Mouse (Mus musculus): ENCODE results near the gene Tbx6. TPM values are rescaled to one million over a fixed set of nuclear protein-coding genes. Genes with fewer than 3 reads are reported as not detected.
A peak's percentile ranks its signal among the peaks of the same experiment; 100 is the strongest.

Tbx6 gene
- polyA plus RNA-seq, 1 experiment from 2014 or later = 0.53 TPM

GRCm38 (mm10) chr7:126789141-126789540 lies 7.9 kb downstream of the Tbx6 start:
- Histone ChIP-seq H3K9me3 (replicated peaks) (no peaks in the 10 kb centered on the region), H3K27ac (no peak overlapping the region), H3K27me3 (ENCODE audit: low read depth, poor library complexity, severe bottlenecking) (no peaks in the 10 kb centered on the region), H3K4me1 (peaks cover 22% of the 10 kb centered on the region), H3K4me3 (no peak overlapping the region), H3K36me3 (peaks cover 76% of the 10 kb centered on the region)
- 93% methylated on average over 4 of the region's 4 CpGs for WGBS
- no peak for DNase-seq (ENCODE audit: low spot score)

DNA sequence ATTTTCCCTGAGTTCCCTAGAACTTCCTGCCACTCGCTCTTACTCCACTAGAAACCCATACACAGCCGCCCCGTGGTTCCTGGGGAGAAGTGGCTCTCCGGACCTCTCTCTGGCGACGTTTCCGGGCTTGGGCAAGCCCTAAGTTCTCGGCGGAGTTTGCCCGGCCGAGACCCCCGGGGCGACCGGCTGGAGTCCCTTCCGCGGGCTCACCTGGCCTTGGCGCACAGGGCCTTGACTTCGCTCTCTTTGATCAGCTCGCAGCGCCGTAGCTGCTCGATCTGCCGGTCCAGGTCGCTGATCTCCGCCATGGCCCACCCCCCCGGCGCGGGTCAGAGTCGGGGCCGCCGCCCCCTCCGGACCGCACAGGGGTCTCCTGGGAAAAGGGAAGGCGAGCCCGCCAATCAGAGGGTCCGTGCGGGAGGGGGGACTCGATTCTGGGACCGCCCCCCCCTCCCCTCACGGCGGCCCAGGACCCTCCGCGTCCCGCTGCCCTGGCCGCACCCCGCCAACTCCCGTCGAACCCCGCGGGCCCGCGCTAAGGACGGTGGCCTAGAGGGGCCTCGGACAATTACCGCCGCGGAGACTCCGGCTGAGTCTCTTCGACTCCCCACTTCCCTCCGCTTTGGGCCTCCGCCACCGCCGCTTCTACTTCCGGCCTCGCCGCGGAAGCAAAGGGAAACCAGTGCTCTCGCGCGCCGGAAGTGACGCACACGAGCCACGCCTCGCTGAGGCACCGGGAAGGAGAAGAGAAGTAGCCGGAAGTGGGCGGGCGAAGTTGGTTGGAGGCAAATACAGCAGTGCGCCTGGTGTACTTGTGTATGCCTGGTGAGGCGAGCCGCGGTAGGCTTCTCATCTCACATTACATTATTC lies 10.8 kb downstream of the Tbx6 start, which contains the start of gene Ppp4c:
Gene Ppp4c (minus strand): TSS at position 646 of the 870 bp plus-strand sequence.
- peak; percentile 100 for DNase-seq (ENCODE audit: low spot score)
- Histone ChIP-seq H3K4me1 (peaks cover 38% of the 10 kb centered on the region), H3K9me3 (replicated peaks) (no peaks in the 10 kb centered on the region), H3K27ac (peak within 1 kb of the TSS; percentile 97), H3K36me3 (peaks cover 76% of the 10 kb centered on the region), H3K4me3 (peak within 1 kb of the TSS; percentile 89), H3K27me3 (ENCODE audit: low read depth, poor library complexity, severe bottlenecking) (no peaks in the 10 kb centered on the region)
- WGBS = under 1% methylated on average over 82 of the region's 83 CpGs

- 28% methylated on average over 11 of the region's 11 CpGs for WGBS
- peaks cover 76% of the 10 kb centered on the region for H3K36me3 ChIP-seq
- H3K4me3 ChIP-seq = peak overlapping the region; percentile 89
- no peaks in the 10 kb centered on the region for H3K9me3 ChIP-seq (replicated peaks)
- peaks cover 46% of the 10 kb centered on the region for H3K4me1 ChIP-seq
- DNase-seq (ENCODE audit: low spot score) = no peak
- peak overlapping the region; percentile 97 for H3K27ac ChIP-seq
- no peaks in the 10 kb centered on the region for H3K27me3 ChIP-seq (ENCODE audit: low read depth, poor library complexity, severe bottlenecking)
These were observed 11.6 kb downstream of the Tbx6 start for GRCm38 (mm10) chr7:126792721-126793443.

GRCm38 (mm10) chr7:126793456-126794270 lies 12.4 kb downstream of the Tbx6 start:
- no peaks in the 10 kb centered on the region for H3K27me3 ChIP-seq (ENCODE audit: low read depth, poor library complexity, severe bottlenecking)
- DNase-seq (ENCODE audit: low spot score) = no peak
- H3K4me3 ChIP-seq = no peak overlapping the region
- H3K36me3 ChIP-seq = peaks cover 69% of the 10 kb centered on the region
- peaks cover 49% of the 10 kb centered on the region for H3K4me1 ChIP-seq
- no peak overlapping the region for H3K27ac ChIP-seq
- no peaks in the 10 kb centered on the region for H3K9me3 ChIP-seq (replicated peaks)
- 76% methylated on average over 4 of the region's 4 CpGs for WGBS

DNA sequence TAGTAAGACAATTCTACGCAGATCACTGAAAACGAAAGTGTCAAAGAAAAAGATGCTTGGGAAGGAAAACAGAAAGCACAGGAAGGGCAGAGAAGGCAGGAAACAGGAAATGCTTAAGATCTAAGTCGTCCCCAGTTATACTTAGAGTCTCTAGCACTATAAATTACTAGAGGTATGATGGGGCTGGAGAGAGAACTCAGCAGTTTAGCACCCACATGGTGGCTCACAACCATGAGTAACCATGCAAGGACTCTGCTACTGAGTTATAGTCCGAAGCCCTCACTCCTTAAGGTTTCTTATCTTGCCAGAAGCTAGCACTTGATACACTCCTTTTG lies 13.0 kb downstream of the Tbx6 start:
- DNase-seq (ENCODE audit: low spot score) = no peak
- H3K4me3 ChIP-seq = no peak overlapping the region
- peaks cover 63% of the 10 kb centered on the region for H3K36me3 ChIP-seq
- no peaks in the 10 kb centered on the region for H3K27me3 ChIP-seq (ENCODE audit: low read depth, poor library complexity, severe bottlenecking)
- H3K27ac ChIP-seq = no peak overlapping the region
- WGBS = 78% methylated on average over 4 of the region's 4 CpGs
- H3K4me1 ChIP-seq = peaks cover 49% of the 10 kb centered on the region
- H3K9me3 ChIP-seq (replicated peaks) = no peaks in the 10 kb centered on the region

- no peaks in the 10 kb centered on the region for H3K27me3 ChIP-seq (ENCODE audit: low read depth, poor library complexity, severe bottlenecking)
- peaks cover 58% of the 10 kb centered on the region for H3K4me1 ChIP-seq
- H3K36me3 ChIP-seq = peaks cover 49% of the 10 kb centered on the region
- WGBS = 89% methylated on average over 16 of the region's 16 CpGs
- no peaks in the 10 kb centered on the region for H3K9me3 ChIP-seq (replicated peaks)
- no peak for DNase-seq (ENCODE audit: low spot score)
- H3K4me3 ChIP-seq = peak overlapping the region; percentile 18; the same call in 1 of the 2 replicates
- H3K27ac ChIP-seq = no peak overlapping the region
These were observed 14.4 kb downstream of the Tbx6 start for GRCm38 (mm10) chr7:126795387-126796317.

DNA sequence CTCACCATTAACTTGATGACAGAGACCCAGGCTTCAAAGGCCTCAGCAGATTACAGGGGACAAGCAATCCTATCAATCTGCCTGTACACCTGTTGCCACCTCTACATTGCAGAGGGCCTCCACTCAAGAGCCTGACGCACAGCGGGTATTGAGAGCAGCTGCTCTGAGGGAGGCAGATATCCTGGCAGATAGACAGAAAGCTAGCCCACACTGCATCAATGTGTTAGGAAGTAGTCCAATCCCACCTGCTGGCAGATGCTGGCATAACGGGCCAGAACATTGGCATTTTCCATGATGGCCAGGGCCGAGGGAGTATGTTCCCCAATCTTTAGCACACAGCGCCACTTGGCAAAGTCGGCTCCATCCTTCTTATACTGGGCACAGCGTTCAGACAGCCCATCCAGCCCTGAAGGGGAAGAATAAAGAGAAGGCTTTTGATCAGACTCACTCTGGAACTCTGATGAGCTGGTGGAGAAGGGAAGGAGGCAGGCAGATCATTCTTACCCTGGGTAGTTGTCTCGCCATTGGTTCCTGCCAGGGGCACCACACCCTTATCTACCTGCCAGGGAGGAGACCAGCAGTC lies 15.2 kb downstream of the Tbx6 start:
- no peak for DNase-seq (ENCODE audit: low spot score)
- Histone ChIP-seq H3K36me3 (peaks cover 49% of the 10 kb centered on the region), H3K4me1 (peaks cover 56% of the 10 kb centered on the region), H3K27ac (no peak overlapping the region), H3K4me3 (0 out of 2 replicates have a peak overlapping the region, but pooled peaks have one; percentile 13), H3K27me3 (ENCODE audit: low read depth, poor library complexity, severe bottlenecking) (no peaks in the 10 kb centered on the region), H3K9me3 (replicated peaks) (no peaks in the 10 kb centered on the region)
- 80% methylated on average over 8 of the region's 8 CpGs for WGBS

- Histone ChIP-seq H3K36me3 (peaks cover 59% of the 10 kb centered on the region), H3K27me3 (ENCODE audit: low read depth, poor library complexity, severe bottlenecking) (no peaks in the 10 kb centered on the region), H3K27ac (peak within 1 kb of the TSS; percentile 95), H3K4me3 (peak within 1 kb of the TSS; percentile 89), H3K4me1 (peaks cover 52% of the 10 kb centered on the region), H3K9me3 (replicated peaks) (no peaks in the 10 kb centered on the region)
- DNase-seq (ENCODE audit: low spot score) = no peak
- WGBS = 43% methylated on average over 21 of the region's 21 CpGs
These were observed 16.3 kb downstream of the Tbx6 start, which contains the start of gene Fam57b for GRCm38 (mm10) chr7:126797411-126798126. TSS of gene Fam57b (plus strand) at chr7:126797668.

DNA sequence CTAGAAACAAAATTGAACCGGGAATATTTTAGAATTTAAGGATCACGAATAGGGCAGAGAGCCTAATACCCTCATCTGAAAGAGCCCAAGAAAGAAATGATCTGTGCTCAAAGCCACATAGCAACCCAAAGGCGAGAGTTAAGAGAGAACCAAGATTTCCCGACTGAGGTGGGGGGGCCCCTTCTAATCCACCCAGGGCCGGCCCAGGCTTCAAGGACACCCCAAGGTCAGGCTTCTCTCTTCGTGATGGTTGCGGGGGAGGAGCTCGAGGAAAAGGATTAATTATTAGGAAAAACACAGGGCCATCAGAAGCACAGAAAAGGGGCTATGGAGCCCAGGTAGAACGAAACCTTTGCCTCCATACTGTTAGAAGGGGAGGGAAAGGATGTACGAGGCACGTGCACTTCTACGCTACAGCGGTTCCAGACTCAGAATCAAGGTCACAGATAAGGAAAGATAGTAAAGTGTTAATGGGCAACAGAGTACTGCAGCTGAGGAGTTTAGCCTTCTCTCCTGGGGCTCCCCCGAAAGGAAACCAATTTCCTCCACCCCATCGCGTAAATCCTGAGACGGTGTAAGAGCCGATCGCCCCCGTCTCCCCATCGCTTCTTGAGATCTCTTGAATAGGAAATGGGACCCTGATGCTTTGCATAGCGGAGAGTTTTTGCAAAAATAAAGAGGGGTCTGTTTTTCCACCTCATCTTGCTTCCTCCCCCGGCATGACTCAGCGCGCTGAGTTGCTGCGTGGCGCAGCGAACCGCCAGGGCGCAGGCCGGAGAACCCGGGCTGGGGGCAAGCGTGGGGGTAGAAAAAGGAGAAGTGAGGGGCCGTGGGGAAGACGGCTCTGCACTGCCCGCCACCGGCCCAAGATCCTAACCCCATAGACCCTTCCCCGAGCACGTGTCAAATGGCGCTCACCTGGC lies 17.1 kb downstream of the Tbx6 start:
- no peak for DNase-seq (ENCODE audit: low spot score)
- 1% methylated on average over 40 of the region's 40 CpGs for WGBS
- Histone ChIP-seq H3K27ac (peak overlapping the region; percentile 95), H3K4me1 (peaks cover 44% of the 10 kb centered on the region), H3K36me3 (peaks cover 67% of the 10 kb centered on the region), H3K27me3 (ENCODE audit: low read depth, poor library complexity, severe bottlenecking) (no peaks in the 10 kb centered on the region), H3K4me3 (peak overlapping the region; percentile 89), H3K9me3 (replicated peaks) (no peaks in the 10 kb centered on the region)

- Histone ChIP-seq H3K4me1 (peaks cover 43% of the 10 kb centered on the region), H3K36me3 (peaks cover 68% of the 10 kb centered on the region), H3K4me3 (peak overlapping the region; percentile 89), H3K9me3 (replicated peaks) (no peaks in the 10 kb centered on the region), H3K27me3 (ENCODE audit: low read depth, poor library complexity, severe bottlenecking) (no peaks in the 10 kb centered on the region), H3K27ac (peak overlapping the region; percentile 95)
- peak; percentile 93 for DNase-seq (ENCODE audit: low spot score)
- under 1% methylated on average over 33 of the region's 36 CpGs for WGBS
These were observed 17.8 kb downstream of the Tbx6 start for GRCm38 (mm10) chr7:126799050-126799467.
